Mouse (Mus musculus) kidney, embryonic 15.5 days (tissue): ENCODE measurements around the gene Atp8b4. TPM values are rescaled to one million over a fixed set of nuclear protein-coding genes. Genes with fewer than 3 reads are reported as not detected.

ENCODE experiments used
- ATAC-seq: fragments of 200-750 bp; cut with Nextera tagmentation; replicated peaks from 2 replicates; pipeline ENCODE4 v1.8.0; 2017; ENCODE audit warnings: moderate TSS enrichment; ENCODE audit not compliant: low FRiP score
- H3K27ac ChIP-seq: fragments of 300-500 bp; sonication (generic); 2 replicates; pipeline ENCODE4 v1.5.1; 2015; ENCODE audit warnings: mild to moderate bottlenecking, inconsistent platforms
- H3K27me3 ChIP-seq: fragments of 300-500 bp; sonication (generic); 2 replicates; pipeline ENCODE4 v1.6.1; 2015; ENCODE audit warnings: inconsistent platforms
- H3K36me3 ChIP-seq: fragments of 300-500 bp; sonication (generic); 2 replicates; pipeline ENCODE4 v1.6.1; 2015; ENCODE audit warnings: inconsistent platforms
- H3K4me1 ChIP-seq: fragments of 300-500 bp; sonication (generic); 2 replicates; pipeline ENCODE4 v1.6.1; 2015; ENCODE audit warnings: inconsistent platforms
- H3K4me2 ChIP-seq: fragments of 300-500 bp; sonication (generic); 2 replicates; pipeline ENCODE4 v1.6.1; 2015; ENCODE audit warnings: moderate library complexity, mild to moderate bottlenecking, inconsistent platforms
- H3K4me3 ChIP-seq: fragments of 300-500 bp; sonication (generic); replicated peaks from 2 replicates; pipeline ENCODE4 v1.5.1; 2015; ENCODE audit warnings: mild to moderate bottlenecking, inconsistent platforms
- H3K9ac ChIP-seq: fragments of 300-500 bp; sonication (generic); 2 replicates; pipeline ENCODE4 v1.6.1; 2015; ENCODE audit warnings: mild to moderate bottlenecking, inconsistent platforms
- H3K9me3 ChIP-seq: fragments of 300-500 bp; sonication (generic); replicated peaks from 2 replicates; pipeline ENCODE4 v1.6.1; 2016; ENCODE audit warnings: inconsistent platforms
- WGBS: fragments of 180-500 bp; shearing (Covaris S2); methylation state at CpG from one replicate; pipeline ENCODE4 v1.1.7; 2015; ENCODE audit warnings: mixed read lengths; 5-methylcytosine and 5-hydroxymethylcytosine counted together
- polyA plus RNA-seq: library from polyadenylated mRNA; unstranded; fragments of >200 nt; fragmentation: Nextera tagmentation; extraction: Ambion mirVana; gene quantifications from 2 replicates; pipeline ENCODE4 v1.2.1, GENCODE M21; 2015

Gene Atp8b4
- polyA plus RNA-seq, 1 experiment from 2014 or later = 0.18 TPM

GRCm38 (mm10) chr2:126304621-126305020 is 195.9 kb downstream of the Atp8b4 start:
- Histone ChIP-seq H3K9me3 (no peaks in the 10 kb centered on the region), H3K4me3 (no peak overlapping the region), H3K27me3 (no peaks in the 10 kb centered on the region), H3K9ac (no peak overlapping the region), H3K27ac (no peak overlapping the region), H3K36me3 (no peaks in the 10 kb centered on the region), H3K4me1 (no peaks in the 10 kb centered on the region), H3K4me2 (no peak overlapping the region)
- ATAC-seq = no peak
- 84% methylated on average over 5 of the region's 5 CpGs for WGBS

DNA sequence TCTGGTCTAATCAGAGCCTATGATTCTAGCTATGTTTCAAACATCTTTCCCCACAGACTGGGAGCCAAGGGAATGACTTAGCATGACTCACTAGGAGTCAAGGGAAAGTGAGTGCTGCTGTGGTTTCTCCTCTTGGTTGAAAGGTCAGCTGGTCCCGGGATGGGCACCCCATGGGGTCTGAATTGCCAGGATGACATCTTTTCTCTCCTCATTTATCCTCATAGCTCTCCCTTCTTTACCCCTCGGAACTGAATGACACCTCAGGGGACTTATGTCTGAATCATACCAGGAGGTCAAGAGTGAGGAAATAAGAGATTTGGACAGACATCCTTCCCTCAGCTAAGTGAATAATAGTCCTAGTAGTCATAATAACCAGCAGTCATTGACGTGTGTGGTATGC is 197.2 kb downstream of the Atp8b4 start:
- no peaks in the 10 kb centered on the region for H3K27me3 ChIP-seq
- ATAC-seq = no peak
- H3K27ac ChIP-seq = no peak overlapping the region
- H3K4me3 ChIP-seq = no peak overlapping the region
- no peak overlapping the region for H3K4me2 ChIP-seq
- no peaks in the 10 kb centered on the region for H3K36me3 ChIP-seq
- H3K9ac ChIP-seq = no peak overlapping the region
- H3K9me3 ChIP-seq = no peaks in the 10 kb centered on the region
- WGBS = 60% methylated on average over 3 of the region's 3 CpGs
- no peaks in the 10 kb centered on the region for H3K4me1 ChIP-seq

DNA sequence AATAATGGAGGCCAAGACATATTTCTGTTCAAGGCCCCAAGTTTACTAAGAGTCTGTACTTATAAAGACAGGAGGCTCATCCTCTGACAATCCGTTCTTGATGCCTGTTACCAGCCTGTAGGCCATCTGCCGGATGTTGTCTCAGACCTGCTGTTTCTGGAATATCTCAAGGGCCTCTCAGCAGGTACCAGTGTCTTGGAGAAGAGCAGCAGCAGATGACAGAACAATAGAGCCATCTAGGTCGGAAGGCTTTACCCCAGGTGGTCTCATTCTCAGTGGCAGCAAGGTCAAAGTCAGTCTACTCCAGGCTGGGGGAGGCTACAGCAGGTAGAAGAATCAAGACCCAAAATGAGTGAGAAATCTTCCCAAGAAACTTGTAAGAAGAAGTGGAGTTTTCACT is 198.1 kb downstream of the Atp8b4 start:
- Histone ChIP-seq H3K9ac (no peak overlapping the region), H3K27me3 (no peaks in the 10 kb centered on the region), H3K4me3 (no peak overlapping the region), H3K4me1 (no peaks in the 10 kb centered on the region), H3K4me2 (no peak overlapping the region), H3K27ac (no peak overlapping the region), H3K36me3 (no peaks in the 10 kb centered on the region), H3K9me3 (no peaks in the 10 kb centered on the region)
- no peak for ATAC-seq
- 74% methylated on average over 3 of the region's 3 CpGs for WGBS

DNA sequence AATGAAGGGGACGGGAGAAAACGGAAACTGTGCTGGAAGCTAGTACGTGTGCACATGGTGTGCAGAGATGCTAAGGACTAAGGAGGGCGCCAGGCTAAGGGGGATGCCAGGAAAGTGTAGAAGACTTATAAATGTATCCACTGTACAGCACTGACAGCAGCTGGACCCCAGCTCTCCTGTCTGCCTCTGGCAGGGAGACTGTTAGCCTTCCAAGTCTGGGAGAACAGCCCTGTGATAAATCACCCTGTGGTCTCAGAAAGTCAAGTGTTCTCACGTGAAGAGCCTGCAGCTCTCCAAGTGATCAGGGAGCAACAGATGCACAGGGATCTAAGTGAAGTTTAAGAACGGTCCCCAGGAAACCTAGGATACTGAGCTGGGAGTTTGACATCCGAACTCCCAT is 209.8 kb downstream of the Atp8b4 start:
- Histone ChIP-seq H3K27me3 (no peaks in the 10 kb centered on the region), H3K9me3 (no peaks in the 10 kb centered on the region), H3K9ac (no peak overlapping the region), H3K27ac (no peak overlapping the region), H3K36me3 (no peaks in the 10 kb centered on the region), H3K4me2 (no peak overlapping the region), H3K4me1 (no peaks in the 10 kb centered on the region), H3K4me3 (no peak overlapping the region)
- ATAC-seq = no peak; the same call in 1 of the 2 replicates
- 55% methylated on average over 7 of the region's 7 CpGs for WGBS

- Histone ChIP-seq H3K27ac (no peak overlapping the region), H3K27me3 (no peaks in the 10 kb centered on the region), H3K4me3 (no peak overlapping the region), H3K9ac (no peak overlapping the region), H3K36me3 (no peaks in the 10 kb centered on the region), H3K4me1 (no peaks in the 10 kb centered on the region), H3K4me2 (no peak overlapping the region), H3K9me3 (no peaks in the 10 kb centered on the region)
- ATAC-seq = no peak
- WGBS = 94% methylated on average over 5 of the region's 5 CpGs
Measured at GRCm38 (mm10) chr2:126287942-126288341, 212.5 kb downstream of the Atp8b4 start.

- Histone ChIP-seq H3K27ac (no peak overlapping the region), H3K4me1 (no peaks in the 10 kb centered on the region), H3K4me3 (no peak overlapping the region), H3K9ac (no peak overlapping the region), H3K9me3 (no peaks in the 10 kb centered on the region), H3K27me3 (no peaks in the 10 kb centered on the region), H3K36me3 (no peaks in the 10 kb centered on the region), H3K4me2 (no peak overlapping the region)
- no peak for ATAC-seq
- WGBS = 59% methylated on average over 7 of the region's 7 CpGs
Measured at GRCm38 (mm10) chr2:126286420-126286819, 214.1 kb downstream of the Atp8b4 start.

DNA sequence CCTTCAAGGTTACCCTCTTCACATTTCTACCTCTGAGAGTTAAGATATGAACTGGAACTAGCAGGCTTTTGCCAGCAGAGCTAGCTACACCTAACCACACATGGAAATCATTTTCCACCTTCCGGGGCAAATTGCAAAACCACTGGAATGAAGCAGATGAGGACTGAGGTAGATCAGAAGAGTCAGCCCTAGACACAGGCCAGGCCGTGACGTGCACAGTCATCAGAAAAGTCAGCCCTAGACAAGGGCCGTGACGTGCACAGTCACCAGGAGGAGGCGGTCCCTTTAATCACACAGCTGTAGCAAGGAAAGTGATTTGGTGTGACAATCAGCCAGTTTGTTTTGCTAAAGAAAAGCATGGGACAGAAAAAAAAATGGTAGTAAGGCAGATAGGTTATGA is 216.4 kb downstream of the Atp8b4 start:
- no peak for ATAC-seq
- Histone ChIP-seq H3K9ac (no peak overlapping the region), H3K4me2 (no peak overlapping the region), H3K4me3 (no peak overlapping the region), H3K27ac (no peak overlapping the region), H3K27me3 (no peaks in the 10 kb centered on the region), H3K9me3 (no peaks in the 10 kb centered on the region), H3K4me1 (no peaks in the 10 kb centered on the region), H3K36me3 (no peaks in the 10 kb centered on the region)
- 74% methylated on average over 6 of the region's 6 CpGs for WGBS

- Histone ChIP-seq H3K4me1 (no peaks in the 10 kb centered on the region), H3K27ac (no peak overlapping the region), H3K36me3 (no peaks in the 10 kb centered on the region), H3K27me3 (no peaks in the 10 kb centered on the region), H3K9me3 (no peaks in the 10 kb centered on the region), H3K4me3 (no peak overlapping the region), H3K4me2 (no peak overlapping the region), H3K9ac (no peak overlapping the region)
- ATAC-seq = no peak
- WGBS = 72% methylated on average over 3 of the region's 3 CpGs
Measured at GRCm38 (mm10) chr2:126283086-126283485, 217.4 kb downstream of the Atp8b4 start.

DNA sequence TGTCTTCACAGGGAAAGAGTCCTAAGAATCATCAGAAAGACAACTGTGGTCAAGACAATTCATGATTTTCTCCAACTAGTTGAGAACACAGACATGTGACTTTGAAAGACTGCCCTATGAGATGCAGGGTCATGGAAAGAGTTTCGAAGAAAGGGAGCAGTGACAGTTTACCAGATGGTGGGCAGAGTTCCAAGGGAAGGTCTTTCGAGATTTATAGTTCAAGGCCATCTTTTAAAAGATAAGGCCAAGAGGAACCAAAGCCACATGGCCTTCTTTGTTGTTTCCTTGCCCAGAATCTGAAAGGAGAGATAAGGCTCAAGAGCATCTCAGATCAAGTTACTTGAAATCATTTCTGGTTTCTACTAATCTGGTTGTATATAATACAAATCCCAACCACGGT is 225.0 kb downstream of the Atp8b4 start:
- no peaks in the 10 kb centered on the region for H3K36me3 ChIP-seq
- no peaks in the 10 kb centered on the region for H3K27me3 ChIP-seq
- H3K9me3 ChIP-seq = no peaks in the 10 kb centered on the region
- H3K27ac ChIP-seq = no peak overlapping the region
- 60% methylated on average over 3 of the region's 3 CpGs for WGBS
- H3K9ac ChIP-seq = no peak overlapping the region
- ATAC-seq = no peak
- no peak overlapping the region for H3K4me2 ChIP-seq
- no peak overlapping the region for H3K4me3 ChIP-seq
- no peaks in the 10 kb centered on the region for H3K4me1 ChIP-seq

GRCm38 (mm10) chr2:126274826-126275405 is 225.6 kb downstream of the Atp8b4 start:
- H3K9ac ChIP-seq = no peak overlapping the region
- H3K4me1 ChIP-seq = no peaks in the 10 kb centered on the region
- H3K9me3 ChIP-seq = no peaks in the 10 kb centered on the region
- no peaks in the 10 kb centered on the region for H3K36me3 ChIP-seq
- H3K4me3 ChIP-seq = no peak overlapping the region
- 77% methylated on average over 3 of the region's 3 CpGs for WGBS
- H3K27ac ChIP-seq = no peak overlapping the region
- no peak for ATAC-seq
- H3K4me2 ChIP-seq = no peak overlapping the region
- H3K27me3 ChIP-seq = no peaks in the 10 kb centered on the region

DNA sequence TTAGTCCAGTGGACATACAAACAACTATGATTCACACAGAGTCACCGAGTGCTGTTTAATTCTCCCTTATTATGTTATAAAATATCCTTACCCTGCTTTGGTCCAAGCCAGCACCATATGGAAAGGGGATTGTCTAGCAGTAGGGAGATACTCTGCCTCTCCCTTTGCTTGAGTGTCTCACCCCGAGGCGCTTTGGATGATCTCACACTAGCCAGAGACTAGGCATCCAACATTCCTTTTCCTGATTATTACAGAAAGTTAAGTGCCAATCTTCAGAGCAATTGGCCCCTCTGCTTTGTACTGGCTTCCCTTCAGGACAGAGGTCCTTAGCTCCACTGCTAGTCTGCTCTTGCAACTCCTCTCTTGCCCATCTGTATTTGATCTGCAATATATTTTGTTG is 226.2 kb downstream of the Atp8b4 start:
- no peaks in the 10 kb centered on the region for H3K27me3 ChIP-seq
- no peak overlapping the region for H3K9ac ChIP-seq
- H3K4me1 ChIP-seq = no peaks in the 10 kb centered on the region
- no peaks in the 10 kb centered on the region for H3K9me3 ChIP-seq
- 73% methylated on average over 3 of the region's 3 CpGs for WGBS
- H3K27ac ChIP-seq = no peak overlapping the region
- no peaks in the 10 kb centered on the region for H3K36me3 ChIP-seq
- H3K4me2 ChIP-seq = no peak overlapping the region
- no peak overlapping the region for H3K4me3 ChIP-seq
- no peak for ATAC-seq
